Mouse (Mus musculus): ENCODE results near the gene Ubr7. TPM values are rescaled to one million over a fixed set of nuclear protein-coding genes. Genes with fewer than 3 reads are reported as not detected.

The Ubr7 gene
- 20.4 TPM for total RNA-seq (2023)

DNA sequence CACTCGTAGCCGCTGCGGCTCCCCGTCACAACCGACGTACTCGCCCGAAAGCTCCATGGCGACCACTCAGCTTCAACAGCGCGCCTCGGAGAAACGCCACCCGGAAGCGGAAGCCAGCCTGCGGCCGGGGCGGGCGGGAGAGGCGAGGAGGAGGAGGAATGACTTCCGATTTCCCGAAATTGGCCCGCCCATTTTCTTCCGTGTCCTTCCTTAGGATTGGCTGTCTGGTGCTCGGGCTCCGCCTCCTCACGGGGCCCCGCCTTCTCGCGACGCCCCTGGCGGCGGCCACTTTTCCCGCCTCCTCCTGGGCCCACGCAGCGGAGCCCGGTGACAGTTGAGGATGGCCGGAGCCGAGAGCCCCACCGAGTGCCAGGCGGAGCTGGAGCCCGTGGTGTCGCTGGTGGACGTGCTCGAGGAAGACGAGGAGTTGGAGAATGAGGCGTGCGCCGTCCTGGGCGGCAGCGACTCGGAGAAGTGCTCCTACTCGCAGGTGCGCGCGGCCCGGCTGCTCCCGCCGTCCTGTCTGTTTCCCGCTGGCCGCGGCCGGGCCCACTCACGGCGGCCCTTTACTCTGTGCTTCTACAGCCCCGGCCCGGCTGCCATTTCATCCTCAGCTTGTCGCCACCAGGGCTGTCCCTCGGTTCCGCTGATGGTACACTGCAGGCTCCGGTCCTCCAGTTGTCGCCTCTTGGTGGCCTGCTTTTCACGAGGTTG, at the start of gene Ubr7, which contains the start of the genes Gm28051 and Gon7:
TSS of gene Ubr7 (plus strand) at position 279 of the 714 bp plus-strand sequence.
TSS of gene Gm28051 (minus strand) at position 77 of the 714 bp plus-strand sequence.
TSS of gene Gon7 (minus strand) at position 115 of the 714 bp plus-strand sequence.

DNA sequence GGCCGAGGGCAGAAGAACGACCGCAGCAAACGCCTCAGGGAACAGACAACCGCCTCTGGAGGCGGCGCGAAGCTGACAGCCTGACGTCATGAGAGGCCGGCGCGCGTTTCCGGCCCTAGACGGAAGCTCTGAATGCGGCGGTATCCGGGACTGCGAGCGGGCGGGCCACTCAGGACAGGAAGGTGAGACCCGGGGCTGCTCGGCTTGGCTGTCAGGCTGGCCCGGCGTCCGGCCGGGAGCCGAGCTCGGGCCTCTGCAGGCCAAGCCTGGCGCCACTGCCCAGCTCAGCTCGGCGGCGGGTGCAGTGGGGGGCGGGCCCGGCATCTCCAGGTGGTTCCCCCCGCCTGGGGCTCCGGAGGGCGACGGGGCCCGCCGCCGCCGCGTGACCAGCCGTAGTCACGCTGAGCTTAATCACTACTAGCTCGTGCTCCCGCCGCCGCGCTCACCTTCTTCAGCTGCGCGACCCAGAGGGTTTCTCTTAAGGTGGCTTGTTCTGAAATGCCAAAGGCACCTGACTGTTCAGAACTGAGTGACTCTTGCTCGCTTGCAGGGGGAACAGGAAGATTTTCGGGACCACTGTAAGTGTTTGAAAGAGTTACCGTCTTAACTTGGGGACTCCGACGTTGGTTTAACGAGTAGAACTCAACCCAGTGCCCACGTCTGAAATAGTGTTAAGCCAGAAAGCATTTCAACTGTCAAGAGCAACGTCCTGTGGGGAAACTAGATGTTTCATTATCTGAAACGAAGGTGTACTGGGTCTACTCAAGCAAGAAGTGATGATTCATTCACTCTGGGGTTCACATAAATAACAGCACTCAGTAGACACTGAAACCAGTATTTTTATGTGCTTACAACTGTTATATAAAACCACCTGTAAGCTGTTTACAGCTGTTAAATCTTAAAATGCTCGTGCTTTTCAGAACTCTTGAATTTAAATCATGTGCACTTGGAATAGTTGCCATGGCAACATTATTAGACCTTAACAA, 13.9 kb upstream of the Ubr7 start, which contains the start of the genes Moap1 and Tmem251:
TSS of gene Moap1 (minus strand) at position 73 of the 986 bp plus-strand sequence.
TSS of gene Tmem251 (plus strand) at position 174 of the 986 bp plus-strand sequence.

DNA sequence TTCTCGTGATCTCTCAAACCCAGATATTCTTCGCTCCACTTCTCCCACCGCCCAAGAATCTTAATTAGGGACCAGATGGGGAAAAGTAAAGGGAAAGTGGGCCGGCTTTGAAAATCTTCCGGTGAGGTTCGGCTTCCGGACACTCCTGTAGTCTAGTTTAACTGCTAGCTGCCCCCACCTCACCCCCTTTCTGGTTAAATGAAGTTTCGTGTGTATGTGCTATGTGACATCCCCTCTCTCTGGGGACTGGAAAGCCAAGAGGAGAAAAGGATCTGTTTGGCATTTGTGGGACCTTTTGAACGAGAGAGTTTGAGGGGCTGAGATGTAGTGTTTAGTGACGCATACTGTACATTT, 613 bp downstream of the Ubr7 start, which contains the start of gene Gm20604:
TSS of gene Gm20604 (minus strand) at position 270 of the 354 bp plus-strand sequence.

Other genes with a start within 250 kb of the Ubr7 start
- not detected for gene Chga, start 203.0 kb upstream of the Ubr7 start, total RNA-seq (2023)
- 49.7 TPM for gene Itpk1, start 53.0 kb upstream of the Ubr7 start, total RNA-seq (2023)
- gene Moap1, start 14.3 kb upstream of the Ubr7 start, total RNA-seq (2023), result 11.9 TPM
- gene Tmem251, start 14.2 kb upstream of the Ubr7 start, total RNA-seq (2023), result 16.1 TPM
- gene Gm28051, start 202 bp upstream of the Ubr7 start, total RNA-seq (2023), result not detected
- gene Gon7, start 164 bp upstream of the Ubr7 start, total RNA-seq (2023), result 21.9 TPM
- gene Gm20604, start 705 bp downstream of the Ubr7 start, total RNA-seq (2023), result 4.4 TPM
- 59.6 TPM for gene Btbd7, start 120.5 kb downstream of the Ubr7 start, total RNA-seq (2023)
- gene Cox8c, start 141.3 kb downstream of the Ubr7 start, total RNA-seq (2023), result not detected
- not detected for gene Unc79, start 190.9 kb downstream of the Ubr7 start, total RNA-seq (2023)

All from CD4-positive naive resting alpha-beta T cell, adult 76 days (primary cell).